Mouse (Mus musculus) CD4-positive naive resting alpha-beta T cell, adult 76 days (primary cell): Measurements from ENCODE around the gene Gm10945. TPM values are rescaled to one million over a fixed set of nuclear protein-coding genes. Genes with fewer than 3 reads are reported as not detected.

Experiments
- total RNA-seq: library from RNA; stranded (reverse); gene quantifications from one replicate; pipeline ENCODE4 v1.2.4, GENCODE M21; 2023

Gene Gm10945
- not detected for total RNA-seq

DNA sequence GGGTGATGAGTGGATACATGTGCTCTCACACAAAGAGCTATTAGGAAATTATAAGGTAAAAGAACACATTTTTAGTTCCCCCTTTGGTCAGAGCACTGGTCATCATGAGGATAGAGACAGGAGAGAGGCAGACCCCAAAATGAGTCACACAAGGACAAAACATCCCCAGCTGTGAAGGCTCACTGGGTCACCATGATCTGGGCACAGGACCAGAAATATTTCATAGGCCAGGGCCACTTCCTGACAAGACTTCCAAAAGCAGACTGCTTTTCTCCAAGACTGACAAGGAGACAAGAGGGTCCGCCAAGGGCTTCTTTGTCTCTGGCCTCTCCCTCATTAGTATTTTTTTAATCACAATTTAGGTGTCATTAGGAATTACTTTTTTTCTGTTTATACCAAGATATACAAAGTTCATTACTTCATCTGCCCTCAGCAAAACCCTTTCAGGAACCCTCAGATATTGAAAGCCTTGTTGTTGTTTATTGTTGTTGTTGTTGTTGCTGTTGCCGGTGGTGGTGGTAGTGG, at the start of gene Gm10945:
Gene Gm10945, minus strand, starts transcription at position 475 of the 525 bp plus-strand sequence.

GRCm38 (mm10) chr10:6758206-6758605, 3.4 kb downstream of the Gm10945 start, which contains the start of gene Oprm1:
Gene Oprm1 (plus strand): TSS chr10:6758506.

Other genes starting within 250 kb of the Gm10945 start
- gene Oprm1, start 3.3 kb downstream of the Gm10945 start, total RNA-seq: not detected